Mouse (Mus musculus) Patski (cell line): ENCODE results near the gene S1pr5. TPM values are rescaled to one million over a fixed set of nuclear protein-coding genes. Genes with fewer than 3 reads are reported as not detected.
"Not testable (repeated sequence)": the region's sequence is repeated elsewhere in the genome, so short reads cannot be mapped to it uniquely, and the experiment has no call there.

ENCODE experiments used
- ATAC-seq: fragments of 100-300 bp; one replicate; pipeline ENCODE4 v1.8.0; 2021
- CTCF ChIA-PET: fragments of 350-600 bp; sonication (Branson Sonifier 250); formaldehyde crosslinking; loops from one replicate; lab custom pipeline; 2022; ENCODE audit warnings: inconsistent platforms; lab: Charles Lee
- POLR2A ChIA-PET: fragments of 350-600 bp; sonication (Branson Sonifier 250); formaldehyde crosslinking; loops from one replicate; lab custom pipeline; 2022; ENCODE audit warnings: antibody characterized with exemption, inconsistent platforms; lab: Charles Lee
- DNase-seq: peaks from one replicate; pipeline ENCODE4 v3.0.0-alpha.2; 2011; ENCODE audit warnings: low read depth, low spot score
- H3K27me3 ChIP-seq: fragments of 371-371 bp; one replicate; pipeline ENCODE4 v1.5.1; 2021
- CTCF ChIP-seq: fragments of 100-300 bp; IDR thresholded peaks from one replicate; pipeline ENCODE4 v1.5.1; 2021
- in situ Hi-C: fragments of 300-500 bp; cut with MboI; formaldehyde crosslinking; loops from 3 replicates; pipeline ENCODE4 v1.11.1; 2018; ENCODE audit warnings: low pct_unique_long_range_greater_than_20kb, mixed read lengths
- polyA plus RNA-seq: library from polyadenylated mRNA; unstranded; gene quantifications from one replicate; pipeline ENCODE4 v1.2.3, GENCODE M21; 2021

Gene S1pr5
- polyA plus RNA-seq, 1 experiment from 2014 or later: not detected

DNA sequence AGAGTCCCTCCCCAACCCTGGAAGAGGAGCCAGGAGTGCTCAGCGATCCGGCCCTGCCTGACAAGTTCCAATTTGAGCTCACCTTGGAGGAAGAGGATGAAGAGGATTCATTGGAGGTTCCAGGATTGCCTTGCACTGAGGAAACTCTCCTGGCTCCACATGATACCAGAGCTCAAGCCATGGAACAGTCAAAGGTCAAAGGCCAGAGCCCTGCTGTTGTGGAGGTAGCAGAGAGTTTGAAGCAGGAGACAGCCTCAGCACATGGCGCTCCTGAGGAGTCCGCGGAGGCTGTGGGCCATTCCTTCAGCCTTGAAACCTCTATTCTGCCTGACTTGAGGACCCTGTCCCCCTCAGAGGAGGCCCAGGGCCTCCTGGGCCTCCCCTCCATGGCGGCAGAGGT is 37.4 kb downstream of the S1pr5 start:
- DNase-seq (no peak), ATAC-seq (no peak)
- no peak for TF ChIP-seq CTCF
- in situ Hi-C loops: no loop called here
- ChIA-PET POLR2A (no interaction called here), CTCF (interaction anchor here (1.6 kb wide), 1 partner anchor 10 kb away, joined by 7 read pairs; no protein-coding TSS in a partner anchor)
- H3K27me3 ChIP-seq: no peaks in the 10 kb centered on the region

DNA sequence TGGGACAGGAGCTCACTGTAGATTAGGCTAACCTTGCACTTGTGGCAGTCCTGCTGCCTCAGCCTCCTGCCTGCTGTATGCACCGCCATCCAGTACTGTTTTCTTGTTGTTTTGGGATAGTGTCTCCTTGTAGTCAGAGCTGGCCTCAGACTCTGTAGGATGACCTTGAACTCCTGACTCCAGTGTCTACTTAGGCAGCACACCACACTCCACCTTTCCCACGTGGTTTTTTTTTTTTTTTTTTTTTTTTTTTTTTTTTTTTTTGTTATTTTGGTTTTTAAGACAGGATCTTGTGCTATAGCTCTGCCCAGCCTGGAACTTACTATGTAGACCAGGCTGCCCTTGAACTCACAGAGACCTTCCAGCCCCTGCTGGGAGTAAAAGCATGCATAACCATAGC is 39.6 kb downstream of the S1pr5 start:
- ChIA-PET POLR2A (no interaction called here), CTCF (no interaction called here)
- DNase-seq (no peak), ATAC-seq (no peak)
- no peak for TF ChIP-seq CTCF
- no peaks in the 10 kb centered on the region for H3K27me3 ChIP-seq
- in situ Hi-C loops: no loop called here

DNA sequence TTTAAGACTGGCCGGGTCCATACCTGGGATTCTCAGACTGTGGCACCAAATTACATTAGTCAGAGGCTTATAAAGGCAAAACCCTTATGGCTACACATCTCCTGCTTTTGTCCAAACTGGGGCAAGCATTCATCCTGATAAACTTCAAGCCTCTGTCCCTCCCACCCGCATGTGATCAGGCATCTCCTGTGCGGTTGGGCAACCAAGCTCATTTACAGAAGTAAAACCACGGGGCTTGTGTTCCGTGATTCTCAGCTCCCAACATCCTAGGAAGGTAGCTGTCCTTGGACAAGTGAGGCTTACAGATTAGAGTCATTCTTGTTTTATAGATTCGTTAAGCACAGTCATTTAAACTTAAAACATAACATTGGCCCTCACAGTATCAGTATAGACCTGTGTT is 41.4 kb downstream of the S1pr5 start:
- no peak for TF ChIP-seq CTCF
- ChIA-PET CTCF (interaction anchor here (2.4 kb wide), 1 partner anchor 14 kb away, joined by 9 read pairs; no protein-coding TSS in a partner anchor), POLR2A (no interaction called here)
- in situ Hi-C loops: no loop called here
- DNase-seq (no peak), ATAC-seq (no peak)
- H3K27me3 ChIP-seq: no peaks in the 10 kb centered on the region

DNA sequence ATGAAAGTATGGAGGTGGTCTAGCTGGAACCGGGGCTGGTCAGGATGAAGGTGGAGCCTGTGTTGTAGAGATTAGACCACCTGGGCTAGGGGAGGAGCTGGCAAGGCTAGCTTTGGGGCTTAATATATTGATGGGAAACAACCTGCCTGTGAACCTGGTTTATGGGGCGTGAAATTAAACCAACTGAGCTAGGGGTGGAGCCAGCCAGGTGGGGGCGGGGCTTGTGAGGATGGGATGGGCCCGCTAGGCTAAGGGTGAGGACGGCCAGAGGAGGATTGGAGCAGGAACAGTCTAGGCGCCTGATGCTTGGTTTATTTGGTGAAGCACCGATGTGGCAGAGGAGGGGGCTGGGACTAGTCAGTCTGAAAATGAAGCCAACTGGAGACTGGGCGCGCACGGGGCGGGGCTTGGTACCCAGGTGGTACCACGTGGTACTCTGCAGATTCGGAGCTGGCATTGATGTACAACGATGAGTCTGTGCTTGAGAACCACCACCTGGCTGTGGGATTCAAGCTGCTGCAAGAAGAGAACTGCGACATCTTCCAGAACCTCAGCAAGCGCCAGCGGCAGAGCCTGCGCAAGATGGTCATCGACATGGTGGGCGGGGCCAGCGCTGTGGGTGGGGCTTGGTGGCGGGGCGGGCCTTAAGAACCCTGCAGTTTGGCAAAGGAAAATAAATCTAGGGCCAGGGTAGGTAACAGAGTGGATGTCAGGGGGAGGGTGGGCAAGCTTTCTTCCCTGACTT is 43.5 kb downstream of the S1pr5 start:
- no peaks in the 10 kb centered on the region for H3K27me3 ChIP-seq
- in situ Hi-C loops: no loop called here
- DNase-seq: no peak
- CTCF ChIA-PET: interaction anchor here (2.1 kb wide), 1 partner anchor 16 kb away, joined by 7 read pairs; no protein-coding TSS in a partner anchor
- POLR2A ChIA-PET: no interaction called here
- TF ChIP-seq CTCF: no peak
- no peak for ATAC-seq

DNA sequence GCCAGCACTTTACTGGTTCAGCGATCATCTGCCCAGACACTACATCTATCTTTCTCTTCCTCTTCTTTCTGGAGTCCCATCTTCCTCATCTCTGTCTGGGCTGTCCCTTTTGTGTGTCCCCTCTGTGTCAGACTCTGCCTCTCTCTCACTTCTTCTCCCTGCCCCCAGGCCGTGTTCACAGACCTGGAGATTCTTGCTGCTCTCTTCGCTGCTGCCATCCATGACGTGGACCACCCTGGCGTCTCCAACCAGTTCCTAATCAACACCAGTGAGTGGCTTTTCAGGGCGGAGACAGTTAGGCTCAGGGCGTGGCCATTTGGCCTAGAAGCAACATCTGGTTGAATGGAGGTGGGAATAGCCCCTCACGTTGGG is 44.1 kb downstream of the S1pr5 start:
- no peaks in the 10 kb centered on the region for H3K27me3 ChIP-seq
- in situ Hi-C loops: no loop called here
- TF ChIP-seq CTCF: no peak
- ChIA-PET POLR2A (no interaction called here), CTCF (interaction anchor here (1.2 to 2.1 kb wide), 2 partner anchors 16 to 19 kb away, joined by 3 to 7 read pairs; no protein-coding TSS in a partner anchor)
- ATAC-seq (no peak), DNase-seq (no peak)

DNA sequence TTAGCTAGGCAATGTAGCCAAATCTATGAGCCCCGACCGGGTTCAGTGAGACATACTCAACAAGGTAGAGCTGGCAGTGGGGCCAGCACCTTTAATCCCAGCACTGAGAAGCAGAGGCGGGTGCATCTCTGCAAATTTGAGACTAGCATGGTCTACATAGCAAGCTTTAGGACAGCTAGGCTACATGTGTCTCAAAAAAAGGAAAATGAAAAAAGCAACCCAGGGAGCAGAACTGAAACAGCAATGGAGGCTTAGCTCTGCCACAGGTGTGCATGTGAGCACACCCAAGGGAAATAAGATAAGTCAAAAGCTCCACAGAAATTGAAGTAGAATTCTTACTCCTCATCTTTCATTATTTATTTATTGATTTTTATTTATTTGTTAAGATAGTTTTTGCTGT is 49.3 kb downstream of the S1pr5 start:
- POLR2A ChIA-PET: interaction anchor here (0.6 kb wide), 1 partner anchor 134 kb away, joined by 4 read pairs; no protein-coding TSS in a partner anchor
- DNase-seq (no peak), ATAC-seq (no peak)
- no peak for TF ChIP-seq CTCF
- in situ Hi-C loops: no loop called here
- CTCF ChIA-PET: no interaction called here
- H3K27me3 ChIP-seq: no peaks in the 10 kb centered on the region

DNA sequence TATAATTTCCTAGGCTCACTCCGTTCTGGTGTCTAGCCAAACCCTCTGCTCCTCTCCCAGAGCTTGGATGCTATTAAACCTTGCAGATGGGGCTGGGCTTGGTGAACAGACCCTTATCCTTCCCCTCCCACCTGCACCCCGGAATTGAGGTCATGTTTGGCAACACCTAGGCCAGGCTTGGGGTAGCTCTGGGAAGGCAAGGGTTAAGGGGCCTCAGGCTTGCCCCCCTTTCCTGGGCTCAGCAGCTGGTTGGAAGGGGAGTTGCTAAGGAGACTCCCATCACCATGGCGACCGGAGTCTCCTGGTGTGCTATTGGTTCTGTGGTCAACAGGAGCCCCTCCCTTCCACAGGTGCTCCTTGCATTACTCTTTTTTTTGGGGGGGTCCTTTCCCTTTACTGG is 50.3 kb downstream of the S1pr5 start:
- DNase-seq: no peak
- CTCF ChIA-PET: interaction anchor here (1.2 kb wide), 1 partner anchor 29 kb away, joined by 4 read pairs; no protein-coding TSS in a partner anchor
- POLR2A ChIA-PET: no interaction called here
- no peak for TF ChIP-seq CTCF
- H3K27me3 ChIP-seq: no peaks in the 10 kb centered on the region
- no peak for ATAC-seq
- in situ Hi-C loops: no loop called here

DNA sequence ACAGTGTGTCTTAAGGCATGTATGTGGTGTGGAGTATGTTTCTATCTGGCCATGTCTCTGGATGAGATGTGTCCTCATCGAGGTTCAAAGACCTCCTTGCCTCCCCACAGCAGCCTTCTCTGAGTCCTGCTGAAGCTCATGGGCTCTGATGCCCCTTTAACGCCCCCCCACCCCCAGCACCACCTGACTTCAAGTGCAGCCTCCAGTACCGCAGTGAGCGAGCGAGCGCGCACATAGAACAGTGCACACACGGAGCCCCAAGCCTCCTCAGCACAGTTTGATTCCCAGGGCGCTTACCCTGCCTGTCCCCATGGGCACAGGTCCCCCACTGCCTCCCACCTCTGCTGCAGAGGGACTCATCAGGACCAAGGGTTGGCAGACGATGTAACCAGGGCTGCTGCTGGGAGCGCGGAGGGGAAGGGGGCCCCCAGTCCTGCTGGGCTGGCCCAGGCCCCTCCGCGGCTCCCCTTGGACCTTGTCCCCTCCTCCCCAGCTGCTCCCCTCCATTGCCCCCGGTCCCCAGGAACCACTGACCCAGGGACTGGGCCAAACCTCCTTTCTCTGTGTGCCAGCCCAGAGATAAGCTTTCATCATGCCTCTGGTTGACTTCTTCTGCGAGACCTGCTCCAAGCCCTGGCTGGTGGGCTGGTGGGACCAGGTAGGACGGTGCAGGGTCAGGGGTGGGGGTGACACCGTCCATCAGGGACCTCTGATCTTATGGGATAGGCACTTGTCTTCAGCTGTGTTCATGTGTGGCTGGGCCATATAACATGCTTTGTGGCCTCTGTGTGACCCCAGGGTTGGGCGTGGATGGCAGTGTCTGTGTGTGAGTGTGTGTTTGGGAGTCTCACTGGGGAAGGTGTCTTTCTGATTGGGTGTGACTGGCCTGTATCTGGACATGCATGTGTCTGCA is 51.5 kb downstream of the S1pr5 start:
- TF ChIP-seq CTCF: no peak
- no peak for DNase-seq
- ChIA-PET POLR2A (no interaction called here), CTCF (interaction anchor here (1.2 kb wide), 1 partner anchor 28 kb away, joined by 4 read pairs; no protein-coding TSS in a partner anchor)
- H3K27me3 ChIP-seq: no peaks in the 10 kb centered on the region
- no peak for ATAC-seq
- in situ Hi-C loops: no loop called here

DNA sequence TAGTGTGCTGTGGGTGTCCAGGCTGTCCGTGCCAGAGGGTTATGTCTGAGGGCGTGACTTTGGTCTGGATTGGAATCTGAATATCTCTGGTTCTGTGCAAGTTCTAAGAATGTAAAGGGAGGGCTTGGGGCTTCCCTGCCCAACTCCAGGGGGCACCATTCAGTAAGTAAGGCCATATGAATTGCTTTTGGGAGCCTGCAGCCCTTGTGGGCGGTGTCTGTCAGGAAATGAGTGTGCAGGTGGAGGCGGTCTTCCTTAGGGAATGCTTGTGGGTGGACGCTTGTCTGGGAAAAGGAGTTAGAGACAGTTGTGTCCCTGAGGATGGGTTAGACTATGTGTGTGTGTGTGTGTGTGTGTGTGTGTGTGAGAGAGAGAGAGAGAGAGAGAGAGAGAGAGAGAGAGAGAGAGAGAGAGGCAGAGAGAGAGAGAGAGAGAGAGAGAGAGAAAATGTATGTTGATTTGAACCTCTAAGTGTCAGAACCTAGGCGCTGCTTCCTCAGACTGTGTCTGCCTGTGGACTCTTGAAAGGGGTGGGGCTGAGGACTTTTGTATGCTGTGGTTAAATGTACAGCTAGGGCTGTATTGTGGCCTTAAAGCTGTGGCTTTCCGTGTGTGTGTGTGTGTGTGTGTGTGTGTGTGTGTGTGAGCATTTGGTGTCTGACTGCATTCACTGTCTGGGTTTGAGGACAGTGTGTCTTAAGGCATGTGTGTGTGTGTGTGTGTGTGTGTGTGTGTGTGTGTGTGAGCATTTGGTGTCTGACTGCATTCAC is 52.3 kb downstream of the S1pr5 start:
- in situ Hi-C loops, H3K27me3 ChIP-seq, ATAC-seq, DNase-seq, POLR2A ChIA-PET: not testable (repeated sequence)
- CTCF ChIA-PET: interaction anchor here (1.0 kb wide), 1 partner anchor 25 kb away, joined by 3 read pairs; no protein-coding TSS in a partner anchor
